8 mouse cellular contexts compared by ENCODE assay signal in the genomic region with DNA sequence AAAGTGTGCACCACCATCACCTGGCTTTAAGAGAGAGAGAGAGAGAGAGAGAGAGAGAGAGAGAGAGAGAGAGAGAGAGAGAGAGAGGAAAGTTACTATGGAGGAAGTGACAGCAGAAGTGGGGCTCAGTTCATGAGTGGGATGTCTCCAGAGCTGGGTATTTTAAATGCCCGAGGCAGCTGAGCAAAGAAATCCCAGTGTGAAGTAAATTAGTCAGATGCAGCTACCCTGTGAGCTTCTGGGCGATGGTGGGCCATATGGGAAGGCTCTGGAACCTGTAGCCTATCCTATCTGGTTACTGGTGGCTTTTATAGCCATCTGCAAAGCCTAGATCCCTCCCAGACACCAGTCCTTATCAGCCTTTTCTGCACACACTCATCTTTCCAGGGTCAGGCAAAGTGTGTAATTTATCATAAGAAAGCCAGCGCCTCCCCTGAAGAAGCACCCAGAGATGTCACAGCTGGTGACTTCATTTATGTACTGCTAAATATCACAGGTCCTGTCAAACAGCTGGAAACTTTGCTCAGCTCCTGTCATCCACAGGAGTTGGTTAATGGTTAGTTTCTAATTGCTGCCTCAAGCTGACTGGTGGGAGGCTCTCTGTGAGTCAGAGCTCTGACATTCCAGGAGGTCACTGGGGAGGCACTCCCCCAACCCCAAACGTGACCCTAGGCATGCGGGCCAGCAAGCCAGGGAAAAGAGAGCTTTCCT.
DNase-seq lines count a peak whose midpoint lies in the region; ATAC-seq and TF ChIP-seq lines count a peak whose summit lies in the region.

No protein-coding gene starts in this region.

- no peaks in the 10 kb centered on the region for H3K9me3 ChIP-seq in heart, embryonic 13.5 days
- H3K9me3 ChIP-seq in midbrain, postnatal 0 days (ENCODE audit: low read length), result no peaks in the 10 kb centered on the region

- no peaks in the 10 kb centered on the region for H3K27me3 ChIP-seq in heart, embryonic 13.5 days (replicated peaks)
- H3K27me3 ChIP-seq in midbrain, postnatal 0 days (ENCODE audit: insufficient read depth, low read length), result no peaks in the 10 kb centered on the region

- no peak for ATAC-seq in heart, embryonic 13.5 days (ENCODE audit: extremely low read depth, insufficient number of reproducible peaks, low FRiP score, low TSS enrichment)
- ATAC-seq in midbrain, postnatal 0 days (ENCODE audit: low FRiP score), result no peak
- ATAC-seq in monocyte, adult 5-6 weeks (replicated peaks; ENCODE audit: insufficient number of reproducible peaks, low FRiP score, low TSS enrichment, poor library complexity, severe bottlenecking), result no peak

- no peak overlapping the region for H3K4me3 ChIP-seq in heart, embryonic 13.5 days
- H3K4me3 ChIP-seq in midbrain, postnatal 0 days (ENCODE audit: low read depth, low read length), result no peak overlapping the region

- no peak overlapping the region for H3K9ac ChIP-seq in heart, embryonic 13.5 days
- no peak overlapping the region for H3K9ac ChIP-seq in midbrain, postnatal 0 days (replicated peaks; ENCODE audit: low read length, poor library complexity, severe bottlenecking)

- H3K4me2 ChIP-seq in heart, embryonic 13.5 days, result no peak overlapping the region
- no peak overlapping the region for H3K4me2 ChIP-seq in midbrain, postnatal 0 days (ENCODE audit: low read depth, low read length, poor library complexity, severe bottlenecking)

- TF ChIP-seq CTCF in midbrain, postnatal 0 days (IDR thresholded peaks at IDR 0.05), result no peak

- peak; percentile 85 for DNase-seq in MEL-GATA-1-ER (ENCODE audit: extremely low read depth, low read depth)
- peak; percentile 52 for DNase-seq in embryo, embryonic 10 days (ENCODE audit: low spot score)
- peak; percentile 78 to 85 for DNase-seq in kidney, postnatal 4 days
- peak; percentile 31 for DNase-seq in ovary, postnatal 10 days (ENCODE audit: low spot score)
- no peak for DNase-seq in midbrain, postnatal 0 days (ENCODE audit: low spot score)
- DNase-seq in spleen, postnatal 10 days (ENCODE audit: low spot score in 2 of 2), result no peak

- 10% methylated on average over 5 of the region's 5 CpGs for WGBS in heart, embryonic 13.5 days
- 50% methylated on average over 5 of the region's 5 CpGs for WGBS in midbrain, postnatal 0 days

- H3K27ac ChIP-seq in heart, embryonic 13.5 days (replicated peaks), result peak overlapping the region; percentile 77
- H3K27ac ChIP-seq in midbrain, postnatal 0 days (ENCODE audit: low read depth, low read length), result no peak overlapping the region

- peaks cover 37% of the 10 kb centered on the region for H3K4me1 ChIP-seq in heart, embryonic 13.5 days
- no peaks in the 10 kb centered on the region for H3K4me1 ChIP-seq in midbrain, postnatal 0 days (ENCODE audit: insufficient read depth, low read length)

- H3K36me3 ChIP-seq in heart, embryonic 13.5 days, result no peaks in the 10 kb centered on the region
- no peaks in the 10 kb centered on the region for H3K36me3 ChIP-seq in midbrain, postnatal 0 days (ENCODE audit: insufficient read depth, low read length)

Comparison
In these comparisons a context has a peak if more than half of its experiments do, and no peak if none do; other contexts are left out.
1. DNase-seq: peak in MEL-GATA-1-ER (single experiment), embryo, embryonic 10 days (single experiment), kidney, postnatal 4 days (2 of 2) and ovary, postnatal 10 days (single experiment); none in midbrain, postnatal 0 days (single experiment) and spleen, postnatal 10 days (0 of 2).